Mouse (Mus musculus) limb, embryonic 15.5 days (tissue): ENCODE data around the gene Gnb3. TPM values are rescaled to one million over a fixed set of nuclear protein-coding genes. Genes with fewer than 3 reads are reported as not detected.

Experiments used
- ATAC-seq: fragments of 200-750 bp; cut with Nextera tagmentation; 2 replicates; pipeline ENCODE4 v1.8.0; 2017; ENCODE audit warnings: low read depth, moderate TSS enrichment; ENCODE audit not compliant: insufficient number of reproducible peaks, low FRiP score, low TSS enrichment
- H3K27ac ChIP-seq: fragments of 300-500 bp; sonication (generic); 2 replicates; pipeline ENCODE4 v1.5.1; 2015; ENCODE audit warnings: moderate library complexity, mild to moderate bottlenecking, inconsistent platforms
- H3K27me3 ChIP-seq: fragments of 300-500 bp; sonication (generic); 2 replicates; pipeline ENCODE4 v1.6.1; 2015; ENCODE audit warnings: inconsistent platforms
- H3K36me3 ChIP-seq: fragments of 300-500 bp; sonication (generic); 2 replicates; pipeline ENCODE4 v1.6.1; 2015; ENCODE audit warnings: inconsistent platforms
- H3K4me1 ChIP-seq: fragments of 300-500 bp; sonication (generic); 2 replicates; pipeline ENCODE4 v1.6.1; 2015; ENCODE audit warnings: inconsistent platforms
- H3K4me2 ChIP-seq: fragments of 300-500 bp; sonication (generic); 2 replicates; pipeline ENCODE4 v1.6.1; 2015; ENCODE audit warnings: mild to moderate bottlenecking, inconsistent platforms
- H3K4me3 ChIP-seq: fragments of 300-500 bp; sonication (generic); 2 replicates; pipeline ENCODE4 v1.5.1; 2015; ENCODE audit warnings: mild to moderate bottlenecking, inconsistent platforms
- H3K9ac ChIP-seq: fragments of 300-500 bp; sonication (generic); 2 replicates; pipeline ENCODE4 v1.6.1; 2015; ENCODE audit warnings: inconsistent platforms
- H3K9me3 ChIP-seq: fragments of 300-500 bp; sonication (generic); 2 replicates; pipeline ENCODE4 v1.6.1; 2016; ENCODE audit warnings: inconsistent platforms
- WGBS: fragments of 180-500 bp; shearing (Covaris S2); methylation state at CpG from one replicate; pipeline ENCODE4 v1.1.7; 2015; 5-methylcytosine and 5-hydroxymethylcytosine counted together
- polyA plus RNA-seq: library from polyadenylated mRNA; unstranded; fragments of >200 nt; fragmentation: Nextera tagmentation; extraction: Ambion mirVana; gene quantifications from 2 replicates; pipeline ENCODE4 v1.2.1, GENCODE M21; 2015

Gene Gnb3
- polyA plus RNA-seq, 1 experiment from 2014 or later: 0.96 TPM

GRCm38 (mm10) chr6:124863658-124864298 lies 23.7 kb upstream of the Gnb3 start, which contains the start of gene Gpr162:
TSS of gene Gpr162 (minus strand) at chr6:124863983.
- Histone ChIP-seq H3K27me3 (no peaks in the 10 kb centered on the region), H3K4me3 (peak within 1 kb of the TSS; percentile 52), H3K4me2 (peak within 1 kb of the TSS; percentile 93), H3K4me1 (peaks cover 52% of the 10 kb centered on the region), H3K9me3 (no peaks in the 10 kb centered on the region), H3K36me3 (no peaks in the 10 kb centered on the region), H3K9ac (peak within 1 kb of the TSS; percentile 50), H3K27ac (peak within 1 kb of the TSS; percentile 33; the same call in 1 of the 2 replicates)
- under 1% methylated on average over 34 of the region's 43 CpGs for WGBS
- ATAC-seq: peak; percentile 52; the same call in 1 of the 2 replicates

DNA sequence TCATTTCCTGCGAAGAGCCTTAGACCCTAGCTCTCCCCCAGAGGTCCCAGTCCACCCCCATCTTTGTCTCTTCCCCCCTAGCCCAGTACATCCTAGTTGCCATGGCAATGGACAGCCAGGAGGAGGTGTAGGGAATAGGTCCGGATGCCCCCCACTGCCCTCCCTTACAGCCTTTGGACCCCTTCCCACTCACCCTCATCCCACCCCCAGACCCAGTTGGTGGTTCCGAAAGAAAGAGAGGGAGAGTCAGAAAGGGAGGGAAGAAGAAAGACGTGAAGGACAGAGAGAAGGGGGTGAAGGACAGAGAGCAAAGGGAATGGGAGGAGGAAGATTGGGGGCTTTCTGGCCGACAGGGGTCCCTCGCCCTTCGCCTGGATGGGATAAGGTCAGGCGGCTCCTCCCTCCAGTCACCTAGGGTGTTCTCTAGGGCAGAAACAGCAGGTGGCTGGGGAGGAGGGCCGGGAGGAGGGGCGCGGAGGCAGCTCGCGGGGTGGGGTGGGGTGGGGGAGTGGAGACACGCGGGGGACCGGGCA lies 23.1 kb upstream of the Gnb3 start:
- Histone ChIP-seq H3K9me3 (no peaks in the 10 kb centered on the region), H3K9ac (no peak overlapping the region), H3K36me3 (no peaks in the 10 kb centered on the region), H3K27ac (peak overlapping the region; percentile 22; the same call in 1 of the 2 replicates), H3K27me3 (no peaks in the 10 kb centered on the region), H3K4me2 (peak overlapping the region; percentile 93), H3K4me1 (peaks cover 57% of the 10 kb centered on the region), H3K4me3 (peak overlapping the region; percentile 52)
- under 1% methylated on average over 10 of the region's 16 CpGs for WGBS
- ATAC-seq: no peak

GRCm38 (mm10) chr6:124862406-124863124 lies 22.5 kb upstream of the Gnb3 start:
- 9% methylated on average over 8 of the region's 8 CpGs for WGBS
- H3K4me1 ChIP-seq: peaks cover 63% of the 10 kb centered on the region
- H3K9ac ChIP-seq: no peak overlapping the region

GRCm38 (mm10) chr6:124861802-124862201 lies 21.7 kb upstream of the Gnb3 start:
- no peak overlapping the region for H3K27ac ChIP-seq
- no peak overlapping the region for H3K4me2 ChIP-seq
- no peak for ATAC-seq
- no peak overlapping the region for H3K4me3 ChIP-seq
- H3K9ac ChIP-seq: no peak overlapping the region
- no peaks in the 10 kb centered on the region for H3K36me3 ChIP-seq
- H3K9me3 ChIP-seq: no peaks in the 10 kb centered on the region
- 43% methylated on average over 3 of the region's 3 CpGs for WGBS
- H3K27me3 ChIP-seq: no peaks in the 10 kb centered on the region
- H3K4me1 ChIP-seq: peaks cover 63% of the 10 kb centered on the region

More at GRCm38 (mm10) chr6:124862406-124863124, 22.5 kb upstream of the Gnb3 start:
- H3K27ac ChIP-seq: no peak overlapping the region
- ATAC-seq: no peak
- peak overlapping the region; percentile 93 for H3K4me2 ChIP-seq
- H3K27me3 ChIP-seq: no peaks in the 10 kb centered on the region
- peak overlapping the region; percentile 52 for H3K4me3 ChIP-seq
- H3K36me3 ChIP-seq: no peaks in the 10 kb centered on the region
- H3K9me3 ChIP-seq: no peaks in the 10 kb centered on the region

GRCm38 (mm10) chr6:124861266-124861665 lies 21.2 kb upstream of the Gnb3 start:
- 83% methylated on average over 19 of the region's 19 CpGs for WGBS
- no peak overlapping the region for H3K27ac ChIP-seq
- H3K4me1 ChIP-seq: peaks cover 66% of the 10 kb centered on the region
- no peak overlapping the region for H3K4me2 ChIP-seq
- ATAC-seq: no peak
- no peak overlapping the region for H3K9ac ChIP-seq
- H3K9me3 ChIP-seq: no peaks in the 10 kb centered on the region
- no peak overlapping the region for H3K4me3 ChIP-seq
- H3K27me3 ChIP-seq: no peaks in the 10 kb centered on the region
- H3K36me3 ChIP-seq: no peaks in the 10 kb centered on the region

GRCm38 (mm10) chr6:124860511-124860910 lies 20.4 kb upstream of the Gnb3 start:
- no peaks in the 10 kb centered on the region for H3K27me3 ChIP-seq
- no peak overlapping the region for H3K9ac ChIP-seq
- no peak overlapping the region for H3K4me2 ChIP-seq
- no peaks in the 10 kb centered on the region for H3K36me3 ChIP-seq
- 86% methylated on average over 9 of the region's 9 CpGs for WGBS
- H3K27ac ChIP-seq: peak overlapping the region; percentile 27; the same call in 1 of the 2 replicates
- H3K4me3 ChIP-seq: no peak overlapping the region
- no peaks in the 10 kb centered on the region for H3K9me3 ChIP-seq
- no peak for ATAC-seq
- peaks cover 68% of the 10 kb centered on the region for H3K4me1 ChIP-seq

GRCm38 (mm10) chr6:124859725-124860124 lies 19.6 kb upstream of the Gnb3 start:
- Histone ChIP-seq H3K9ac (peak overlapping the region; percentile 10; the same call in 1 of the 2 replicates), H3K36me3 (peaks cover 3% of the 10 kb centered on the region; the same call in 1 of the 2 replicates), H3K9me3 (no peaks in the 10 kb centered on the region), H3K27ac (peak overlapping the region; percentile 27; the same call in 1 of the 2 replicates), H3K4me1 (peaks cover 75% of the 10 kb centered on the region), H3K27me3 (no peaks in the 10 kb centered on the region), H3K4me3 (no peak overlapping the region), H3K4me2 (0 out of 2 replicates have a peak overlapping the region, but pooled peaks have one; percentile 12)
- WGBS: 9% methylated on average over 12 of the region's 12 CpGs
- no peak for ATAC-seq

- Histone ChIP-seq H3K4me1 (peaks cover 71% of the 10 kb centered on the region), H3K4me2 (peak overlapping the region; percentile 69), H3K9ac (no peak overlapping the region), H3K27me3 (no peaks in the 10 kb centered on the region), H3K4me3 (peak overlapping the region; percentile 87), H3K36me3 (peaks cover 10% of the 10 kb centered on the region; the same call in 1 of the 2 replicates), H3K9me3 (no peaks in the 10 kb centered on the region), H3K27ac (no peak overlapping the region)
- no peak for ATAC-seq
- WGBS: 74% methylated on average over 27 of the region's 28 CpGs
These were observed 18.7 kb upstream of the Gnb3 start for GRCm38 (mm10) chr6:124858561-124859318.

DNA sequence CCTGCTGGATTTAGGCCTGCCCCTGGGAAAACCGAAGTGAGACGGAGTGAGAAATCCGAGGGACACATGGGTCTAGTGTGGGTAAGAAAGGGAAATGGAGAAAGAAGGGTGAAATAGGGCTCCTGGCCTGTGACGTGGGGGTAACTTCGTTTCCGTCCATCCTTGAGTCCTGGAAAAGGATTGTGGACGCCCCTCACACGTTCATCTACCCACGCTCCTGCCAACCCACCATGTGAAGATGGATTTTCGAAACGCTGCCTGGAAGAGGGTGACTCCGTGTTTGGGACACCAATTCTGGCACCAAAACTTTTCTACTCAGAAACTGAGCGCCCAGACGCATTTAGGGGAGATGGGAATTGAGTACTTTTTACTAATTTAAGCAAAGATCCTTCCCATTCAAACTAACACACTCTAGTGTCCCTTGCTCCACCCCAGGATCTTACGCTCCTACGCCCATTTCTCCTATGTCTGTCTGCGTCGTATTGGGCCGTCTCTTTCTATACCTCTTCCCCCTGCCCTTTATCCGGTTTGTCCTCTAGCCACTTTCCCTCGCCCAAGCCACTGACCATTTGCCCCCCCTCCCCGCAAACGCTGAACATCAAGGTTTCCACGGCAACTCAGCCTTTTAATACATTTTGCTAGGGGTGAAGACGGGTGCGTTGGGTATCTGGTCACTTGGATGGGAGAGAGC lies 17.9 kb upstream of the Gnb3 start:
- Histone ChIP-seq H3K9ac (peak overlapping the region; percentile 8; the same call in 1 of the 2 replicates), H3K36me3 (peaks cover 17% of the 10 kb centered on the region), H3K4me1 (peaks cover 63% of the 10 kb centered on the region), H3K9me3 (no peaks in the 10 kb centered on the region), H3K27ac (peak overlapping the region; percentile 99), H3K4me2 (peak overlapping the region; percentile 69), H3K27me3 (no peaks in the 10 kb centered on the region), H3K4me3 (peak overlapping the region; percentile 87)
- WGBS: 21% methylated on average over 26 of the region's 26 CpGs
- no peak for ATAC-seq

DNA sequence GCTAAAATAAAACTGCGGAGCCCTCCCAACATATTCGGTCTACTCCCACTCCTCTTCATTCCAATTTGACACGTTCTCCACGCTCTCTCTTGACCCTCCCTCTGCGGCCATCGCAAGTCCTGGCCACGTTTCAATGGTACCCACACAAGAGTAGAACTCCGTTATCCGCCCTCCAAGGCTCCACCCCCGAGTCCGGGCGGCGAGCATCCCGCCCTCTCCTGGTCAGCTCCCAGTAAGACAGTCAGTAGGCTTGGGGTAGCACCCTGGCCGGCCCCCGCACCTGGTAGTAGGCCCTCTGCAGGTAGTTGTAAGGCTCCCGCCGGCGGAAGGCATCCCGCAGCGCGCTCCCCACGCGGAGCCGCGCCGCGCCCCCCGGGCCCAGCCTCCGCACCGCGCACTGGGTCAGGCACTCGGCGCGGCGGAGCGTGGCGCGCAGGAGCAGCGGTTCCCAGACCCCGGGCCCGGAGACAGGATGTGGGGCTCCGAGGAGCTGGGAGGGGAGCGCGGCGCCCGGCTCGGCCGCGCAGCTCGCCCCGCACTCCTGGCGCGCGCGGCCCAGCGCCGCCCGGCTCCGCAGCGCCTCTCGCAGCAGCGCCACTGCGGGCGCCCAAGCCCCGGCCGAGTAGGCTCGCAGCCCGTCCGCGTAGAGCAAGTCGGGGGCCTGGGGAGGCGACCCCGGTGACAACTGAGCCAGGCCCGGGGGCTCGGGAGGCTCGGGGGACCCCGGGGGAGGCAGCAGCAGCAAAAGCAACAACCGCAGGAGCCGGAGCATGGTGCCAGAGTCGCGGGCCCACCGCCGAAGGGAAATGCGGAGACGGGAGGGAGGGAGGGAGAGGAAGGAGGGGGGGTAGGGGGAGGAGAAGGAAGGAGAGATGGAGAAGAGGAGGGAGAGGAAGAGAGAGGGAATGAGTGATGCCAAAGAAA lies 17.1 kb upstream of the Gnb3 start, which contains the start of gene P3h3:
Gene P3h3, minus strand, starts transcription at position 837 of the 924 bp plus-strand sequence.
- Histone ChIP-seq H3K4me3 (peak within 1 kb of the TSS; percentile 87), H3K27me3 (no peaks in the 10 kb centered on the region), H3K4me2 (peak within 1 kb of the TSS; percentile 69), H3K36me3 (peaks cover 25% of the 10 kb centered on the region), H3K27ac (peak within 1 kb of the TSS; percentile 99), H3K9me3 (no peaks in the 10 kb centered on the region), H3K9ac (peak within 1 kb of the TSS; percentile 93), H3K4me1 (peaks cover 56% of the 10 kb centered on the region)
- peak; percentile 83 for ATAC-seq
- WGBS: under 1% methylated on average over 84 of the region's 86 CpGs
